Mouse (Mus musculus): ENCODE results near the gene Tfap4.

GRCm38 (mm10) chr16:4506181-4506580 is 53.5 kb downstream of the Tfap4 start:
- TF ChIP-seq CTCF (IDR thresholded peaks at IDR 0.05; ENCODE audit: low read depth), result no peak
- no peak for TF ChIP-seq EP300 (IDR thresholded peaks at IDR 0.05; ENCODE audit: low read depth)

All from liver, embryonic 14.5 days (tissue).